Comparison of ENCODE assay signal across 8 mouse cellular contexts in genomic region chr15:9748359-9749102, GRCm38 (mm10). TPM values are rescaled to one million over a fixed set of nuclear protein-coding genes. Genes with fewer than 3 reads are reported as not detected.
A peak's percentile ranks its signal among the peaks of the same experiment; 100 is the strongest.
DNase-seq lines count a peak whose midpoint lies in the region; ATAC-seq and TF ChIP-seq lines count a peak whose summit lies in the region.

Gene Spef2, minus strand, starts transcription at chr15:9748868.

- no peaks in the 10 kb centered on the region for H3K27me3 ChIP-seq in forebrain, postnatal 0 days (ENCODE audit: insufficient read depth, low read length)
- no peaks in the 10 kb centered on the region for H3K27me3 ChIP-seq in neural tube, embryonic 15.5 days (replicated peaks)

- H3K9me3 ChIP-seq in ES-E14 (ENCODE audit: control insufficient read depth, insufficient read depth, low read depth, low read length), result no peaks in the 10 kb centered on the region
- no peaks in the 10 kb centered on the region for H3K9me3 ChIP-seq in forebrain, postnatal 0 days (ENCODE audit: low read length)
- no peaks in the 10 kb centered on the region for H3K9me3 ChIP-seq in neural tube, embryonic 15.5 days (replicated peaks)

- no peak within 1 kb of the TSS for H3K9ac ChIP-seq in ES-E14 (ENCODE audit: insufficient read depth, low read depth, low read length, poor library complexity, severe bottlenecking)
- H3K9ac ChIP-seq in forebrain, postnatal 0 days, result no peak within 1 kb of the TSS
- H3K9ac ChIP-seq in neural tube, embryonic 15.5 days (replicated peaks), result no peak within 1 kb of the TSS

- ATAC-seq in forebrain, postnatal 0 days, result peak; percentile 98
- ATAC-seq in hematopoietic stem cell, adult 5-6 weeks (replicated peaks in 1 of 2; ENCODE audit: insufficient read depth in 1 of 2, low FRiP score in 2 of 2, low TSS enrichment in 1 of 2, low read depth in 1 of 2, poor library complexity in 2 of 2, severe bottlenecking in 2 of 2), result peak; percentile 92 to 98
- ATAC-seq in neural tube, embryonic 15.5 days (ENCODE audit: low FRiP score), result peak; percentile 94

- TF ChIP-seq CTCF in forebrain, postnatal 0 days (IDR thresholded peaks at IDR 0.05; ENCODE audit: low read depth), result peak; percentile 36
- peak; percentile 68 for TF ChIP-seq CTCF in layer of hippocampus, adult 2 months (conservative IDR thresholded peaks at IDR 0.05)

- WGBS in forebrain, postnatal 0 days, result 28% methylated on average over 16 of the region's 16 CpGs
- 37% methylated on average over 16 of the region's 16 CpGs for WGBS in neural tube, embryonic 15.5 days

- no peaks in the 10 kb centered on the region for H3K4me1 ChIP-seq in ES-E14 (ENCODE audit: control insufficient read depth in 2 of 2, insufficient read depth in 2 of 2, low read length in 2 of 2, poor library complexity in 1 of 2)
- no peaks in the 10 kb centered on the region for H3K4me1 ChIP-seq in forebrain, postnatal 0 days (ENCODE audit: insufficient read depth)
- no peaks in the 10 kb centered on the region for H3K4me1 ChIP-seq in neural tube, embryonic 15.5 days

- H3K4me3 ChIP-seq in ES-E14 (ENCODE audit: insufficient read depth in 1 of 2, low read depth in 1 of 2, low read length in 2 of 2, poor library complexity in 1 of 2, severe bottlenecking in 1 of 2), result peak within 1 kb of the TSS; percentile 14 to 42; a peak in 2 of 4 replicates
- peak within 1 kb of the TSS; percentile 16; the same call in 1 of the 2 replicates for H3K4me3 ChIP-seq in forebrain, postnatal 0 days (ENCODE audit: low read depth, low read length)
- peak within 1 kb of the TSS; percentile 56 for H3K4me3 ChIP-seq in layer of hippocampus, adult 2 months
- H3K4me3 ChIP-seq in neural tube, embryonic 15.5 days (replicated peaks), result peak within 1 kb of the TSS; percentile 24

- no peaks in the 10 kb centered on the region for H3K36me3 ChIP-seq in ES-E14 (ENCODE audit: control insufficient read depth, insufficient read depth, low read length, poor library complexity, severe bottlenecking)
- H3K36me3 ChIP-seq in forebrain, postnatal 0 days (ENCODE audit: insufficient read depth), result no peaks in the 10 kb centered on the region
- H3K36me3 ChIP-seq in neural tube, embryonic 15.5 days, result no peaks in the 10 kb centered on the region

- peak; percentile 72 for DNase-seq in ES-E14 (ENCODE audit: low read depth, low spot score)
- DNase-seq in cerebellum, adult 11-12 months, result peak; percentile 11
- DNase-seq in forebrain, postnatal 0 days, result peak; percentile 43
- DNase-seq in layer of hippocampus, adult 2 months (ENCODE audit: low spot score in 2 of 2), result peak; percentile 63 to 70
- peak; percentile 74 to 77 for DNase-seq in lung, adult 18-20 months
- DNase-seq in testis, postnatal 10 days (ENCODE audit: low spot score), result peak; percentile 77

- in situ Hi-C loops in ES-E14 (cut with MboI; ENCODE audit: low sequenced_read_pairs in 2 of 2, unreplicated experiment in 2 of 2), result no loop called here

- H3K4me2 ChIP-seq in forebrain, postnatal 0 days (ENCODE audit: low read depth), result peak within 1 kb of the TSS; percentile 32
- peak within 1 kb of the TSS; percentile 45 for H3K4me2 ChIP-seq in neural tube, embryonic 15.5 days

- H3K27ac ChIP-seq in ES-E14 (ENCODE audit: insufficient read depth, low read depth, low read length, poor library complexity, severe bottlenecking), result no peak within 1 kb of the TSS
- no peak within 1 kb of the TSS for H3K27ac ChIP-seq in forebrain, postnatal 0 days (ENCODE audit: low read depth, low read length)
- no peak within 1 kb of the TSS for H3K27ac ChIP-seq in layer of hippocampus, adult 2 months
- H3K27ac ChIP-seq in neural tube, embryonic 15.5 days (replicated peaks), result no peak within 1 kb of the TSS

TF ChIP-seq in ES-E14, 5 proteins besides CTCF, POLR2A, EP300 and RAD21:
- TF ChIP-seq ZC3H11A (IDR thresholded peaks at IDR 0.05; ENCODE audit: borderline replicate concordance, low read depth, low read length) (no peak), CHD2 (IDR thresholded peaks at IDR 0.05; ENCODE audit: low read depth, low read length) (no peak), ZNF384 (IDR thresholded peaks at IDR 0.05; ENCODE audit: low read depth, low read length) (no peak), HCFC1 (IDR thresholded peaks at IDR 0.05; ENCODE audit: borderline replicate concordance, insufficient read depth, low read length) (no peak), MAFK (IDR thresholded peaks at IDR 0.05; ENCODE audit: insufficient read depth, low read depth, low read length) (no peak)

RNA-seq across cellular contexts. Expression of gene Spef2, which starts in this region (rescaled TPM):
- total RNA-seq in ES-E14 (2012; rRNA removed), result 0.31 and 0.37 TPM in 2 replicates
- 1.4 and 2.3 TPM in 2 replicates for total RNA-seq in forebrain, postnatal 0 days (2014; rRNA removed)
- polyA plus RNA-seq in forebrain, postnatal 0 days (2015; fragmentation: Nextera tagmentation; extraction: Ambion mirVana), result 1.1 and 1.6 TPM in 2 replicates
- 1.8 and 3.1 TPM in 2 replicates for total RNA-seq in hematopoietic stem cell, adult 5-6 weeks (2017)
- total RNA-seq in layer of hippocampus, adult 2 months (2021), result 1 to 10 TPM; 2.2 to 2.3 TPM
- polyA plus RNA-seq in neural tube, embryonic 15.5 days (2015; fragmentation: Nextera tagmentation; extraction: Ambion mirVana), result 1.0 and 1.3 TPM in 2 replicates

Comparison
In these comparisons a context has a peak if more than half of its experiments do, and no peak if none do; other contexts are left out.
1. Peak in DNase-seq and H3K4me3 ChIP-seq in ES-E14; RNA of the gene not detected or under 1 TPM.
2. DNase-seq: peak in every context shown above with its lines; median percentile 77 in testis, postnatal 10 days; 76 in lung, adult 18-20 months; 72 in ES-E14; 66 in layer of hippocampus, adult 2 months; 43 in forebrain, postnatal 0 days; 11 in cerebellum, adult 11-12 months.